Mouse (Mus musculus) embryo, embryonic 11.5 days (tissue): ENCODE data around the gene Acvr1b.

Source experiments
- DNase-seq: peaks from one replicate; pipeline ENCODE4 v3.0.0-alpha.2; 2012; ENCODE audit warnings: low read depth, low spot score

Acvr1b gene

GRCm38 (mm10) chr15:101175131-101175460, 1.2 kb downstream of the Acvr1b start:
- DNase-seq: no peak

GRCm38 (mm10) chr15:101175613-101176283, 1.9 kb downstream of the Acvr1b start:
- DNase-seq: no peak

- DNase-seq: no peak
Observed at GRCm38 (mm10) chr15:101176284-101176680, 2.4 kb downstream of the Acvr1b start.

DNA sequence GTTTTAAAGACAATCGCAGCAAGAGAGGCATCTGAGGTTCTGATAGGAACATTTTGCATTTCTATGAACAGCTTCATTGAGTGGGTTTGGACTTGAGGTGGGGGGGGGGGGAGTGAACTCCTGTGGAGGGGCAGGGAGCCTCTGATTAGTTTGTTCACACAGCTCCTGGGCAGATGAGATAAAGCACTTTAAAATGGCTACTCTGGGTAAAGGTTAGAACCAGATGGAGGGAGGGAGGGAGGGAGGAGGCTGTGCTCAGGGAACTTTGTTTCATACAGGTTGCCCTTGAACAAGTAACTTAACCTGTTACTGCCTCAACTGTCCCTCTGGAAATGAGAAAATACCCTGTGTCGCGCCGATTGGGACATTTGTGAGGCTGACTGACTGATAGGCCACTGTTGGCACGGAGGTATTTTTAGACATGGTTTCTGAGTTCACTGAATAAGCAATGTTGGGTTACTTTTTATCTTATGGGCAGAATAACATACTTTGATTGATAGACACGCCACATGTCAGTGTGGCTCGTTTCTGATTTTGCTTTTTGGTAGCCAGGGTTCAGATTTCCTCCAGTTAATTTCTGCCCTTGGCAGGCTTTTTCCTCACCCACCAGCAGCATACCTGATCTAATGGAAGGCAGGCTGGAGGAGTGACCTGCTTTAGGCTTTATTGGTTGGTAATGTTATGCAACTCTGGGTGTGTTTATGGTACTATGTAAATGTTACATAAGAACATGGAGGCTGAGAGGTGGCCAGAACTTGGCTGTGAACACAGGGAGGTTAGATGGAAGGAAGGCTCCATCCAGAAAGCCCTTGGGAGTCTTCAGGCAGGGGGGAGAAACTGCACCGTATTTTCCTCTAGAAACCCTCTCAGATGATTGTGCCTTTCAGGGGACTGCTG, 3.2 kb downstream of the Acvr1b start:
- no peak for DNase-seq

DNA sequence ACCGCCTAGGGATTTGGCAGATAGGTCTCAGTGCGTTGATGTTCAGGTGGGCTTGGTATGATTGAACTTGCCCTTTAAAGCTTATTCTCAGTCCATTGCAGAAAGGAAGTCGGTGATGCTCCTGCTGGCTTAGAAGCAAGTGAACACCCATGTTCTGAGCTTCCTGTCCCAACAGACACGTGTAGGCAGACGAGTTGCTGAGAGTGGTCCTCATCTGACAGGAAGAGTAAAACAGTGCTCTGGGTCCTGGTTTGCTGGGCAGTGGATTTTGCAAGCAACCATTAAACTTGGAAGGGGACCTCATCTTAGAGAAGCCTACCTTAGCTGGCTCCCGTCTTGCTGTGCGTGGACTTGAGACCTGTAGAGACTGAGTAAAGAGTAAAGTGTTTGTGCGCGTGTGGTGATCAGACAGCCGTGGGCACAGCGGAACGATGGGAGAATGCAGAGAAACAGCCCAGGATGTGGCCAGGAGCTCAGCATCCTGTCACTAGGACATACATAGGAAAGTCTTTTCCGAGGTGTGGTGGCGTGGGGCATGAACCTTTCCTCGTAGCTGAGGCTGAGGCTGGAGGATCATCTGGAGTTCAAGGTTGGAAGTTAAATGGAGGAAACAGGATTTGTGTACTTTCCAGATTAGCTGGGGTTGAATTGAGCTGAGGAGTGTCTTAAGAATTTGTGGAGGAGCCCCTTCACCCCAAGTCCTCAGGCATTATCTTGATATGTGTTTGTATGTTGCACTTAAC, 6.7 kb downstream of the Acvr1b start:
- DNase-seq: no peak

DNA sequence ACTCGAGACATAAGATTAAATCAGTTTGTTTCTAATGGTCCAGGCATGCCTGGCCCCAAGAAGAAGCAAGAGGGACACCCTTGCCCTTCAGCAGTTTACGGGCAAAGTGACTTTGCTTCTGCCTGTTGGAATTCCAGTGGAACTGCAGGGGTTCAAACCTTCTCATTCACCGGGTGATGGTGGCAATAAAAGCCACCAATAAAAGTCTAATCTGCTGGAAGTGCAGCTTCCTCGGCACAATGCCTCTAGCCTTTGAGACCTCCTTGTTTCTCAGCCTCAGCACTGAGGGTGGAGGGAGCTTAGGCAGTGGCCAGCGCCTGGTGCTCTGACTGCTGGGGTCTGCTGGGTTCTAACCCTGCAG, 7.2 kb downstream of the Acvr1b start:
- DNase-seq: no peak

- no peak for DNase-seq
Observed at GRCm38 (mm10) chr15:101181500-101181899, 7.6 kb downstream of the Acvr1b start.

- DNase-seq: no peak
Observed at GRCm38 (mm10) chr15:101182676-101183075, 8.8 kb downstream of the Acvr1b start.

DNA sequence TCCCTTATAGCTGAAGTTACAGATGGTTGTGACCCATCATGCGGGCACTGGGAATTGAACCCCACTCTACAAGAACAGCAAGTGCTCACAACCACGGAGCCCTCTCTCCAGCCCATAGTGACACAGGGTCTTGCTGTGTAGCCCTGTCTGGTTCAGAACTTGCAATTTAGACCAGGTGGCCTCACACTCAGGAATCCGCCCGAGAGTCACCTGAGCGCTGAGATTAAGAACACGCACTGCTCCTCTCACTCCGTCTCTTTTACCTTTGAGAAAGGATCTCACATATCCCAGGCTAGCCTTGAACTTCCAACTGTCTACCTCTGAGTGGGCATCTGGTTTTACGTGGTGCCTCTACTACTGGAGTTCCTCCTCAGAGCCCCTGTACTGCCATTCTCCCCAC, 10.4 kb downstream of the Acvr1b start:
- DNase-seq: no peak

DNA sequence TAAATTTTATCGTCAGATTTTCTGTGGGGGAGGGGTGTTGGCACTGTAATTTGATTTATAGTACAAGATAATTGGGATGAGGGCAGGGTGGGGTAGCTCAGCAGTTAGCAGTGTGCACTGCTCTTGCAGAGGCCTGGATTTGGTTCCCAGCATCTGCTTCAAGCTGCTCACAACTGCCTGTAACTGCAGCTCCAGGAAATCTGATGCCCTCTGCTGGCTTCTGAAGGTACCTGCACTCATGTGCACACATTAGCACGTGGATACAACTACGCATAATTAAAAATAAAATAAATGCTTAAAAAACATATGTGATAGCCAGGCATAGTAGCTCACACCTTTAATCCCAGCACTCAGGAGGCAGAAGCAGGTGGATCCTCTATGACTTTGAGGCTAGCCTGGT, 11.7 kb downstream of the Acvr1b start:
- DNase-seq: no peak

- no peak for DNase-seq
Observed at GRCm38 (mm10) chr15:101187907-101188306, 14.0 kb downstream of the Acvr1b start.

DNA sequence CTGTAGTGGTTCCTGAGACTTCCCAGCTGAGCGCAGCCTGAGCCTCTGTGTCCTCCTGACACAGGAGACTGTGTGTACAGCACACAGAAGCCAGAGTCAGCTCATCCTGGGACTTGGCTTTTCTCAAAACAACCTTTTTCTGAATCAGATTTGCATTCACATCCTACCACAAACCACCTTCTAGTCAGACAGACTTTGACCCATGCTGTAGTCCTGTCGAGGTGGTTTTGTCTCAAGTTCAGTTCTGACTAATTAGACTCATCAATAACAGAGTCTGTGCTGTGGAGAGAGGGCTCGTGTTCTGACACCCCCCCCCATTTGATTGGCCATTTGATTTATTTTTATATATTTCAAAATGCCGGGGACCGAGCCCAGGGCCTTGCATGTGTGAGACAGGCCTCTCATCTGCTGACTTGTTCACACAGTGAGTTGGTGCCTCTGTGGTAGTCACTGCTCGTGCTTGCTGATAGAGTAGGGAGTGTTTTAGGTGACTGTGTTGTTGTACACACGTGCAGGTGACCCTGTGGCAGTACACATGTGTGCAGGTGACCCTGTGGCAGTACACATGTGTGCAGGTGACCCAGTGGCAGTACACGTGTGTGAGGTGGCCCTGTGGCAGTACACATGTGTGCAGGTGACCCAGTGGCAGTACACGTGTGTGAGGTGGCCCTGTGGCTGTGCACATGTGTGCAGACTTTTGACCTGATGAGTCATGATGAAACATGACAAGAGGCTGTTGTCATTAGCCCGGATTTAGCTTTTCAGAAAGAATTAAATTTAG, 16.3 kb downstream of the Acvr1b start:
- DNase-seq: no peak

- DNase-seq: no peak
Observed at GRCm38 (mm10) chr15:101190762-101191150, 16.9 kb downstream of the Acvr1b start.

GRCm38 (mm10) chr15:101191459-101192259, 17.8 kb downstream of the Acvr1b start:
- DNase-seq: no peak

DNA sequence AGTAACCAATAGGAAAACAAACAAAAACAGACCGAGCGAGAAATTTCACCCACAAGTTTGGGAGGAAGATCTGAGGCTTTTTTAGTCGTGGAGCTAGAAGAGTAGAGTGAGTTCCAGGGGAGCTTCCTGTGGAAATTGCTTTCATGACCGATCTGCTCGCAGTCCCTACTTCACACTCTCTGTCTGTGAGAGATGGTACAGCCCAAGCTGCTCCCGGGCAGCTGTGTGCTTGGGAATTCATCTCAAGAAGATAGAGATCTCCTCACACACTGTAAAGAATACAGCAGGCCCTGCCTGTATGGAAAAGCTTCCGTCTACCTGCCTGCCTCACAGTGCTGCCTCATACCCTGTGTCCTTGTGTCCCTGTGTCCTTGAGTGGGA, 18.4 kb downstream of the Acvr1b start:
- DNase-seq: no peak

DNA sequence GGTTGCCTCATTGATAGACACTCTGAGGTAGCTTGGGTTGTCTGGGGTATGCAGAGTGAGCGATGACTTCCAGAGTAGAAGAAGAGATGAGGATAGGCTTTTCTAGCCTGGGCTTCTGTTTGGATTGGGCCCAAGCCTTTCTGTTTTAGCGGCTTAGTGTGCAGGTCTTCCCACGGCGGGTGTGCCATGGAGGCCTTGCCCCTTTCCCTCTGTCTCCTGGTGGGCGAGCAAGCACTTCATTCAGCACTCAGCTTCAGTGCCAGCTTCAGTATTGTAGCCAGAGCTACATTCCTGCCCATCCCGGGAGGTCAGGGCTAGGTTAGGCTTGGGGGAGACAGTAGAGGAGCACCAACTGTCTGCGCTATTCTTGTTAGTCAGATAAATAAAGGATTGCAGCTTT, 18.8 kb downstream of the Acvr1b start:
- no peak for DNase-seq

- no peak for DNase-seq
Observed at GRCm38 (mm10) chr15:101193971-101194370, 20.1 kb downstream of the Acvr1b start.

- DNase-seq: no peak
Observed at GRCm38 (mm10) chr15:101194951-101195823, 21.3 kb downstream of the Acvr1b start.

DNA sequence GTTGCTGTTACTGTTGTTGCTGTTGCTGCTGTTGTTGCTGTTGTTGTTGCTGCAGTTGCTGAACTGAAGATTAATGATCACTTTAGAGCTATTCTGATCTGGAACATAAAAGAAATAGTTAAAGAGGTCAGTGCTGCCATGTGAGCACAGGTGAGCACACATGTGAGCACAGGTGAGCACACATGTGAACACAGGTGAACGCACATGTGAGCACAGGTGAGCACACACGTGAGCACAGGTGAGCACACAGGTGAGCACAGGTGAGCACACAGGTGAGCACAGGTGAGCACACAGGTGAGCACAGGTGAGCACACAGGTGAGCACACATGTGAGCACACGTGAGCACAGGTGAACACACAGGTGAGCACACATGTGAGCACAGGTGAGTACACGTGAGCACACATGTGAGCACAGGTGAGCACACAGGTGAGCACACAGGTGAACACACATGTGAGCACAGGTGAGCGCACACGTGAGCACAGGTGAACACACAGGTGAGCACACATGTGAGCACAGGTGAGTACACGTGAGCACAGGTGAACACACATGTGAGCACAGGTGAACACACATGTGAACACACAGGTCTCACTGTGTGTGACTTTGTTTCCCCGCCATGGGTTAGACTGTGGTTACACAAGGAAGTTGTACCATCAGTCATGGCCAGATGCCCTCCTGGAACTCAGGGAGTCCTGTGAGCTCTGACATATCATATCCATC, 22.4 kb downstream of the Acvr1b start:
- no peak for DNase-seq
